ENCODE assay signal across 19 mouse cellular contexts in genomic region chr6:47350100-47350690, GRCm38 (mm10).
A peak's percentile ranks its signal among the peaks of the same experiment; 100 is the strongest.
DNase-seq lines count a peak whose midpoint lies in the region; ATAC-seq lines count a peak whose summit lies in the region.
"Had no signal": no experiment of that assay in that cellular context is flagged by ENCODE, and none has a peak within 500 bp of the region (broad histone marks: within the 10 kb centered on the region; RNA-seq: fewer than 3 reads in every experiment).

No protein-coding gene starts in this region.

- peak; percentile 13 for DNase-seq in thymus, postnatal 0 days (ENCODE audit: low spot score)
- DNase-seq in thymus, postnatal 10 days (ENCODE audit: low spot score in 2 of 2): no peak
- peak; percentile 73 for DNase-seq in ZHBTc4 (ENCODE audit: low read depth, low spot score)
- peak; percentile 76 for DNase-seq in naive thymus-derived CD4-positive, alpha-beta T cell, adult 2 months (ENCODE audit: low read depth)
- no peak for DNase-seq in heart, postnatal 36 days
- DNase-seq in natural killer cell, adult 2 months (ENCODE audit: low spot score in 2 of 2): no peak
- no peak for DNase-seq in lung, postnatal 4 days
- DNase-seq: adrenal gland, postnatal 14 days; cerebellum, adult 18-20 months; cerebellum, adult 9-11 months; cerebellum, postnatal 36 days; gastrocnemius, adult 2 months; gastrocnemius, postnatal 25 days; heart, postnatal 4 days had no signal

- ATAC-seq in CD4-positive, CD25-positive, alpha-beta regulatory T cell, adult 4 months: peak; percentile 77
- ATAC-seq: forebrain, embryonic 14.5 days; hindbrain, embryonic 16.5 days; intestine, embryonic 15.5 days; Patski had no signal

- intact Hi-C loops in heart, postnatal 36 days (cut with DNase I): no loop called here

Comparison
In these comparisons a context has a peak if more than half of its experiments do, and no peak if none do; other contexts are left out.
1. DNase-seq: peak in thymus, postnatal 0 days (single experiment), ZHBTc4 (single experiment) and naive thymus-derived CD4-positive, alpha-beta T cell, adult 2 months (single experiment); none in thymus, postnatal 10 days (0 of 2), heart, postnatal 36 days (0 of 2), natural killer cell, adult 2 months (0 of 2) and lung, postnatal 4 days (0 of 2).